Mouse (Mus musculus) heart, postnatal 36 days (tissue): ENCODE measurements at regions not wholly inside any gene's neighbourhood (a gene's known extent, or its start where the extent isn't known, plus 50 kb on each side); places are given as distances from the start of the nearest gene placed in this dataset.

Experiments used
- DNase-seq, 2 experiments: peaks; one replicate each; pipeline ENCODE4 v3.0.0; 2021 to 2022
- intact Hi-C: fragments of 180-260 bp; cut with DNase I; formaldehyde crosslinking; loops from one replicate; pipeline ENCODE4 v1.15.1; 2025

- DNase-seq: no peak
- intact Hi-C loops: no loop called here
Observed at GRCm38 (mm10) chr1:157014532-157015497, 75.4 kb upstream of the Ralgps2 start.

- DNase-seq: no peak
- intact Hi-C loops: no loop called here
Observed at GRCm38 (mm10) chr1:157013669-157014048, 74.2 kb upstream of the Ralgps2 start.

- intact Hi-C loops: no loop called here
- no peak for DNase-seq
Observed at GRCm38 (mm10) chr1:157012950-157013668, 73.7 kb upstream of the Ralgps2 start.

- intact Hi-C loops: no loop called here
- no peak for DNase-seq
Observed at GRCm38 (mm10) chr1:157011226-157011625, 71.8 kb upstream of the Ralgps2 start.

GRCm38 (mm10) chr1:157009427-157009826, 70.0 kb upstream of the Ralgps2 start:
- intact Hi-C loops: no loop called here
- no peak for DNase-seq

- peak in 1 of 2 experiments; percentile 53 for DNase-seq
- intact Hi-C loops: no loop called here
Observed at GRCm38 (mm10) chr1:157007891-157008730, 68.7 kb upstream of the Ralgps2 start.

GRCm38 (mm10) chr1:157004312-157005074, 65.1 kb upstream of the Ralgps2 start:
- intact Hi-C loops: no loop called here
- DNase-seq: no peak

- intact Hi-C loops: no loop called here
- DNase-seq: no peak
Observed at GRCm38 (mm10) chr1:157003034-157003433, 63.6 kb upstream of the Ralgps2 start.

- intact Hi-C loops: no loop called here
- no peak for DNase-seq
Observed at GRCm38 (mm10) chr1:157002258-157002657, 62.8 kb upstream of the Ralgps2 start.

- intact Hi-C loops: no loop called here
- no peak for DNase-seq
Observed at GRCm38 (mm10) chr1:157001008-157001660, 61.7 kb upstream of the Ralgps2 start.

GRCm38 (mm10) chr1:156999947-157000346, 60.5 kb upstream of the Ralgps2 start:
- DNase-seq: no peak
- intact Hi-C loops: no loop called here

- intact Hi-C loops: no loop called here
- no peak for DNase-seq
Observed at GRCm38 (mm10) chr1:156999272-156999671, 59.8 kb upstream of the Ralgps2 start.

GRCm38 (mm10) chr1:156997476-156998305, 58.3 kb upstream of the Ralgps2 start:
- DNase-seq: no peak
- intact Hi-C loops: no loop called here

- intact Hi-C loops: no loop called here
- DNase-seq: no peak
Observed at GRCm38 (mm10) chr1:156997033-156997432, 57.6 kb upstream of the Ralgps2 start.

- intact Hi-C loops: no loop called here
- no peak for DNase-seq
Observed at GRCm38 (mm10) chr1:156996084-156996880, 56.9 kb upstream of the Ralgps2 start.

GRCm38 (mm10) chr1:156995180-156995951, 55.9 kb upstream of the Ralgps2 start:
- DNase-seq: no peak
- intact Hi-C loops: no loop called here

- no peak for DNase-seq
- intact Hi-C loops: no loop called here
Observed at GRCm38 (mm10) chr1:156994644-156995016, 55.2 kb upstream of the Ralgps2 start.
